Mouse (Mus musculus): ENCODE data around the gene Ube2g2.

- TF ChIP-seq CTCF (IDR thresholded peaks at IDR 0.05; ENCODE audit: insufficient read depth, low read length) (no peak), POLR2A (IDR thresholded peaks at IDR 0.05; ENCODE audit: borderline replicate concordance, extremely low read depth, low read depth, low read length) (no peak)
Measured at GRCm38 (mm10) chr10:77610221-77610961, 11.7 kb upstream of the Ube2g2 start.
